Mouse (Mus musculus) naive thymus-derived CD4-positive, alpha-beta T cell, adult 2 months (primary cell): Measurements from ENCODE around the gene Gcn1l1.

Experiments
- DNase-seq: peaks from one replicate; pipeline ENCODE4 v3.0.0-alpha.2; 2011; ENCODE audit warnings: low read depth

Gcn1l1 gene

GRCm38 (mm10) chr5:115611566-115611965 lies 46.5 kb downstream of the Gcn1l1 start:
- DNase-seq, result no peak

- DNase-seq, result no peak
These were observed 48.3 kb downstream of the Gcn1l1 start for GRCm38 (mm10) chr5:115613332-115613731.

GRCm38 (mm10) chr5:115614948-115615347 lies 49.9 kb downstream of the Gcn1l1 start:
- peak; percentile 65 for DNase-seq

- DNase-seq, result no peak
These were observed 54.6 kb downstream of the Gcn1l1 start for GRCm38 (mm10) chr5:115619690-115620089.

- DNase-seq, result no peak
These were observed 57.6 kb downstream of the Gcn1l1 start for GRCm38 (mm10) chr5:115622686-115623085.

- DNase-seq, result no peak
These were observed 58.8 kb downstream of the Gcn1l1 start for GRCm38 (mm10) chr5:115623694-115624440.

GRCm38 (mm10) chr5:115626237-115626886 lies 61.3 kb downstream of the Gcn1l1 start:
- DNase-seq, result no peak

GRCm38 (mm10) chr5:115628083-115628482 lies 63.0 kb downstream of the Gcn1l1 start:
- no peak for DNase-seq

- DNase-seq, result no peak
These were observed 64.6 kb downstream of the Gcn1l1 start for GRCm38 (mm10) chr5:115629672-115630071.

- DNase-seq, result no peak
These were observed 65.2 kb downstream of the Gcn1l1 start for GRCm38 (mm10) chr5:115630291-115630690.

GRCm38 (mm10) chr5:115631505-115632357 lies 66.7 kb downstream of the Gcn1l1 start, which contains the start of gene Rab35:
TSS of gene Rab35 (plus strand) at chr5:115631908.
- peak; percentile 96 for DNase-seq

GRCm38 (mm10) chr5:115632358-115632714 lies 67.3 kb downstream of the Gcn1l1 start:
- DNase-seq, result peak; percentile 55

- DNase-seq, result no peak
These were observed 68.0 kb downstream of the Gcn1l1 start for GRCm38 (mm10) chr5:115633060-115633459.

- DNase-seq, result no peak
These were observed 69.0 kb downstream of the Gcn1l1 start for GRCm38 (mm10) chr5:115634046-115634445.

GRCm38 (mm10) chr5:115635536-115635935 lies 70.5 kb downstream of the Gcn1l1 start:
- peak; percentile 55 for DNase-seq

GRCm38 (mm10) chr5:115644192-115644591 lies 79.1 kb downstream of the Gcn1l1 start:
- peak; percentile 45 for DNase-seq

GRCm38 (mm10) chr5:115648876-115649275 lies 83.8 kb downstream of the Gcn1l1 start:
- no peak for DNase-seq

GRCm38 (mm10) chr5:115649699-115650098 lies 84.6 kb downstream of the Gcn1l1 start:
- no peak for DNase-seq

GRCm38 (mm10) chr5:115650885-115651284 lies 85.8 kb downstream of the Gcn1l1 start:
- no peak for DNase-seq

GRCm38 (mm10) chr5:115651821-115652220 lies 86.8 kb downstream of the Gcn1l1 start:
- DNase-seq, result no peak

GRCm38 (mm10) chr5:115652681-115653575 lies 87.9 kb downstream of the Gcn1l1 start:
- DNase-seq, result peak; percentile 99

GRCm38 (mm10) chr5:115653776-115654175 lies 88.7 kb downstream of the Gcn1l1 start:
- no peak for DNase-seq
